Mouse (Mus musculus): Measurements from ENCODE around the gene Ccdc91. TPM values are rescaled to one million over a fixed set of nuclear protein-coding genes. Genes with fewer than 3 reads are reported as not detected.
A peak's percentile ranks its signal among the peaks of the same experiment; 100 is the strongest.

Ccdc91 gene
- polyA plus RNA-seq (2015; fragmentation: Nextera tagmentation; extraction: Ambion mirVana), result 18.8 and 19.0 TPM in 2 replicates

GRCm38 (mm10) chr6:147475727-147476613 is at the start of gene Ccdc91:
Gene Ccdc91 (plus strand): TSS chr6:147475828.
- peak; percentile 99 for ATAC-seq
- peak; percentile 44 for TF ChIP-seq CTCF (IDR thresholded peaks at IDR 0.05; ENCODE audit: low read depth)
- WGBS, result under 1% methylated on average over 78 of the region's 78 CpGs
- Histone ChIP-seq H3K36me3 (ENCODE audit: control insufficient read depth, insufficient read depth) (no peaks in the 10 kb centered on the region), H3K4me2 (replicated peaks; ENCODE audit: low read depth) (peak within 1 kb of the TSS; percentile 82), H3K27me3 (replicated peaks; ENCODE audit: control insufficient read depth, insufficient read depth, low read length) (no peaks in the 10 kb centered on the region), H3K9ac (ENCODE audit: low read depth, low read length) (peak within 1 kb of the TSS; percentile 90), H3K4me3 (ENCODE audit: low read depth, low read length) (peak within 1 kb of the TSS; percentile 75), H3K27ac (ENCODE audit: low read depth, low read length) (peak within 1 kb of the TSS; percentile 95), H3K9me3 (ENCODE audit: control insufficient read depth) (no peaks in the 10 kb centered on the region), H3K4me1 (replicated peaks; ENCODE audit: control insufficient read depth, insufficient read depth, low read length) (no peaks in the 10 kb centered on the region)

GRCm38 (mm10) chr6:147426927-147427487 is 48.6 kb upstream of the Ccdc91 start:
- H3K27ac ChIP-seq (ENCODE audit: low read depth, low read length), result no peak overlapping the region
- ATAC-seq, result no peak
- WGBS, result 77% methylated on average over 11 of the region's 11 CpGs
- no peak overlapping the region for H3K9ac ChIP-seq (ENCODE audit: low read depth, low read length)
- H3K4me3 ChIP-seq (ENCODE audit: low read depth, low read length), result no peak overlapping the region
- no peak overlapping the region for H3K4me2 ChIP-seq (replicated peaks; ENCODE audit: low read depth)
- H3K4me1 ChIP-seq (replicated peaks; ENCODE audit: control insufficient read depth, insufficient read depth, low read length), result no peaks in the 10 kb centered on the region
- no peaks in the 10 kb centered on the region for H3K9me3 ChIP-seq (ENCODE audit: control insufficient read depth)
- no peaks in the 10 kb centered on the region for H3K36me3 ChIP-seq (ENCODE audit: control insufficient read depth, insufficient read depth)
- no peak for TF ChIP-seq CTCF (IDR thresholded peaks at IDR 0.05; ENCODE audit: low read depth)
- H3K27me3 ChIP-seq (replicated peaks; ENCODE audit: control insufficient read depth, insufficient read depth, low read length), result no peaks in the 10 kb centered on the region

GRCm38 (mm10) chr6:147455775-147456174 is 19.9 kb upstream of the Ccdc91 start:
- no peak for ATAC-seq
- Histone ChIP-seq H3K4me1 (replicated peaks; ENCODE audit: control insufficient read depth, insufficient read depth, low read length) (no peaks in the 10 kb centered on the region), H3K4me3 (ENCODE audit: low read depth, low read length) (no peak overlapping the region), H3K27me3 (replicated peaks; ENCODE audit: control insufficient read depth, insufficient read depth, low read length) (no peaks in the 10 kb centered on the region), H3K27ac (ENCODE audit: low read depth, low read length) (no peak overlapping the region), H3K9ac (ENCODE audit: low read depth, low read length) (no peak overlapping the region), H3K9me3 (ENCODE audit: control insufficient read depth) (0 out of 2 replicates have a peak, but pooled peaks cover 3% of the 10 kb centered on the region), H3K36me3 (ENCODE audit: control insufficient read depth, insufficient read depth) (no peaks in the 10 kb centered on the region), H3K4me2 (replicated peaks; ENCODE audit: low read depth) (no peak overlapping the region)
- 83% methylated on average over 5 of the region's 5 CpGs for WGBS
- no peak for TF ChIP-seq CTCF (IDR thresholded peaks at IDR 0.05; ENCODE audit: low read depth)

- Histone ChIP-seq H3K9me3 (ENCODE audit: control insufficient read depth) (no peaks in the 10 kb centered on the region), H3K4me2 (replicated peaks; ENCODE audit: low read depth) (no peak overlapping the region), H3K27me3 (replicated peaks; ENCODE audit: control insufficient read depth, insufficient read depth, low read length) (no peaks in the 10 kb centered on the region), H3K27ac (ENCODE audit: low read depth, low read length) (no peak overlapping the region), H3K4me1 (replicated peaks; ENCODE audit: control insufficient read depth, insufficient read depth, low read length) (no peaks in the 10 kb centered on the region), H3K36me3 (ENCODE audit: control insufficient read depth, insufficient read depth) (no peaks in the 10 kb centered on the region), H3K4me3 (ENCODE audit: low read depth, low read length) (no peak overlapping the region), H3K9ac (ENCODE audit: low read depth, low read length) (no peak overlapping the region)
- no peak for TF ChIP-seq CTCF (IDR thresholded peaks at IDR 0.05; ENCODE audit: low read depth)
- 89% methylated on average over 11 of the region's 11 CpGs for WGBS
- no peak for ATAC-seq
Measured at GRCm38 (mm10) chr6:147458637-147459301, 16.9 kb upstream of the Ccdc91 start.

- Histone ChIP-seq H3K9me3 (ENCODE audit: control insufficient read depth) (no peaks in the 10 kb centered on the region), H3K27ac (ENCODE audit: low read depth, low read length) (no peak overlapping the region), H3K4me2 (replicated peaks; ENCODE audit: low read depth) (no peak overlapping the region), H3K9ac (ENCODE audit: low read depth, low read length) (no peak overlapping the region), H3K4me3 (ENCODE audit: low read depth, low read length) (no peak overlapping the region), H3K4me1 (replicated peaks; ENCODE audit: control insufficient read depth, insufficient read depth, low read length) (no peaks in the 10 kb centered on the region), H3K27me3 (replicated peaks; ENCODE audit: control insufficient read depth, insufficient read depth, low read length) (no peaks in the 10 kb centered on the region), H3K36me3 (ENCODE audit: control insufficient read depth, insufficient read depth) (no peaks in the 10 kb centered on the region)
- WGBS, result 49% methylated on average over 5 of the region's 5 CpGs
- ATAC-seq, result no peak
- no peak for TF ChIP-seq CTCF (IDR thresholded peaks at IDR 0.05; ENCODE audit: low read depth)
Measured at GRCm38 (mm10) chr6:147470016-147470415, 5.6 kb upstream of the Ccdc91 start.

- Histone ChIP-seq H3K4me3 (ENCODE audit: low read depth, low read length) (no peak overlapping the region), H3K4me2 (replicated peaks; ENCODE audit: low read depth) (no peak overlapping the region), H3K4me1 (replicated peaks; ENCODE audit: control insufficient read depth, insufficient read depth, low read length) (no peaks in the 10 kb centered on the region), H3K36me3 (ENCODE audit: control insufficient read depth, insufficient read depth) (no peaks in the 10 kb centered on the region), H3K27ac (ENCODE audit: low read depth, low read length) (no peak overlapping the region), H3K27me3 (replicated peaks; ENCODE audit: control insufficient read depth, insufficient read depth, low read length) (no peaks in the 10 kb centered on the region), H3K9ac (ENCODE audit: low read depth, low read length) (no peak overlapping the region), H3K9me3 (ENCODE audit: control insufficient read depth) (no peaks in the 10 kb centered on the region)
- 92% methylated on average over 5 of the region's 5 CpGs for WGBS
- TF ChIP-seq CTCF (IDR thresholded peaks at IDR 0.05; ENCODE audit: low read depth), result no peak
- ATAC-seq, result no peak
Measured at GRCm38 (mm10) chr6:147481141-147481540, 5.5 kb downstream of the Ccdc91 start.
